Mouse (Mus musculus): ENCODE data around the gene St13. TPM values are rescaled to one million over a fixed set of nuclear protein-coding genes. Genes with fewer than 3 reads are reported as not detected.
A peak's percentile ranks its signal among the peaks of the same experiment; 100 is the strongest.

The St13 gene
- polyA plus RNA-seq, 1 experiment from 2014 or later: 196 TPM

DNA sequence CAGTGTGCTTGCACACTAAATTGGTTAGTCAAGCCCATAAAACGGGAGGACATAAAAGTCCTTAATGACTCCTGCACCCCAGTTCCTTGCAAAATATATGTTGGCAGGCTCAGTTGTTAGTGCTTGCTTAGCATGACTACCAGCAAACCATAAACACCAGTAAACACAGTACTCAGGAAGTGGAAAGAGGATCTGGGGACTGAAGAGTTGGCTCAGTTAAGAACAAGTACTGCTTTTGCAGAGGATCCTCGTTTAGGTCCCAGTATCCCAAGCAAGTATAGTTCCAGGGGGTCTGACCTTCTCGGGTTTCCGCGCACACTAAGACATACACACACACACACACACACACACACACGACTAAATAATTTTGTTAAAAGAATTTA is 38.9 kb downstream of the St13 start:
- peak overlapping the region; percentile 37; the same call in 1 of the 2 replicates for H3K27ac ChIP-seq (ENCODE audit: low read depth, low read length)
- ATAC-seq (ENCODE audit: low FRiP score): peak; percentile 56
- peak overlapping the region; percentile 68 for H3K4me3 ChIP-seq (ENCODE audit: low read depth, low read length)
- H3K9ac ChIP-seq (ENCODE audit: low read length): peak overlapping the region; percentile 24; the same call in 1 of the 2 replicates
- H3K9me3 ChIP-seq (ENCODE audit: control insufficient read depth, low read length): no peaks in the 10 kb centered on the region
- no peaks in the 10 kb centered on the region for H3K36me3 ChIP-seq (ENCODE audit: control insufficient read depth, insufficient read depth, low read length)
- DNase-seq (ENCODE audit: low spot score, missing footprints): no peak
- peak overlapping the region; percentile 72 for H3K4me2 ChIP-seq
- H3K27me3 ChIP-seq (ENCODE audit: control insufficient read depth, insufficient read depth, low read length): no peaks in the 10 kb centered on the region
- H3K4me1 ChIP-seq (ENCODE audit: control insufficient read depth, insufficient read depth, low read length): peaks cover 10% of the 10 kb centered on the region
- WGBS: 50% methylated on average over 6 of the region's 6 CpGs

DNA sequence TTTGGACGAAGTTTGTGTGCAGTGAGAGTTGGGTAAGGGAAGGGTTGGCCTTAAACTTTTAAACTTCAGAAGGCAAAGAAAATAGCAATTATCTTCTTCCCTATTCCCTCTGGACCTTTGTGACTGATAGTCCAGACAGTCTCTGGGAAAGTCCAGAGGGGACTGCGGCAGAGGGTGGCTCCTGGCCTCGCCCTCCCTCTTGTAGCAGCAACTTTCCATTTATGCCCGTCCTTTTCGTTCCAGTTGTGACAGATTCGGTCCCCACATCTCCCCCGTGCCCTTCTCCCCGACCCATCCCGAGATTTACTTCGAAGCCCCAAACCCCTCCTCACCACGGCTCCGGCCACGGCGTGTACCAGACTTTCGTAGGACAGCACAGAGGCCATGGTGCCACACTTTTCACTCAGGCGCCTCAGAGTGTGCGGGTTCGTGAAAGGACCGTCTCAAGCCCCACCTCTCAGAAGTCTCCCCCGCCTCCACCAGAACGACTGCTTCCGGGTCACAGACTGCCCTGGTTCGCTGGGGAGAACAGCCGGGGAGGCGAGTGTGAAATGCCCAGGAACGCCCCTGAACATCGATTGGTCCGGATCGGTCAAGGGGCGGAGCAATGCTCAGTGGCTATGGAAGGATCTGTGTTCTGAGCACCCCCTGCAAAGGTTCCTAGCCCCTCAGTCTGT is 39.4 kb downstream of the St13 start, which contains the start of gene Slc25a17:
TSS of gene Slc25a17 (minus strand) at position 468 of the 677 bp plus-strand sequence.
- DNase-seq (ENCODE audit: low spot score, missing footprints) (peak; percentile 98), ATAC-seq (ENCODE audit: low FRiP score) (peak; percentile 99)
- peak within 1 kb of the TSS; percentile 37; the same call in 1 of the 2 replicates for H3K27ac ChIP-seq (ENCODE audit: low read depth, low read length)
- peak within 1 kb of the TSS; percentile 78 for H3K9ac ChIP-seq (ENCODE audit: low read length)
- H3K4me1 ChIP-seq (ENCODE audit: control insufficient read depth, insufficient read depth, low read length): peaks cover 10% of the 10 kb centered on the region
- H3K4me3 ChIP-seq (ENCODE audit: low read depth, low read length): peak within 1 kb of the TSS; percentile 68
- WGBS: under 1% methylated on average over 30 of the region's 30 CpGs
- peak within 1 kb of the TSS; percentile 72 for H3K4me2 ChIP-seq
- no peaks in the 10 kb centered on the region for H3K9me3 ChIP-seq (ENCODE audit: control insufficient read depth, low read length)
- H3K27me3 ChIP-seq (ENCODE audit: control insufficient read depth, insufficient read depth, low read length): no peaks in the 10 kb centered on the region
- no peaks in the 10 kb centered on the region for H3K36me3 ChIP-seq (ENCODE audit: control insufficient read depth, insufficient read depth, low read length)

DNA sequence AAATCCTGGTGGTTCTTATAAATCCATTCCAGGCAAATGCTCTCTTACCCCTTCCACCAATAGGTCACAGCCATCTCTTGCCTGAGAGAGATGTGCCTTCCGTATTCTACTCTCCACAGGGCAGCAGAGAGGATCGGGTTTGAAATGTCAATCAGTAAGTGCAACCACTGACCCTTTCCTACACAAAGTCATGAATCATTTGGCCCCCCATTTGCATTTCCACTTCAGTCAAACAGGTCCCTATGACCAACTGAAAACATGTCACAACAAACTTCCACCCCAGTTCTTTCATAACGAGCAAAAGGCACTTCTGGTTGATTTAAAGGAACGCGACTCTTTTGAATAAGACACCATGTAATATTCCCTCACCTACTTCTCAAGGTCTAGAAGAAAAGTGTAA is 40.5 kb downstream of the St13 start:
- H3K9ac ChIP-seq (ENCODE audit: low read length): no peak overlapping the region
- ATAC-seq (ENCODE audit: low FRiP score) (no peak), DNase-seq (ENCODE audit: low spot score, missing footprints) (no peak)
- H3K36me3 ChIP-seq (ENCODE audit: control insufficient read depth, insufficient read depth, low read length): no peaks in the 10 kb centered on the region
- H3K9me3 ChIP-seq (ENCODE audit: control insufficient read depth, low read length): no peaks in the 10 kb centered on the region
- no peaks in the 10 kb centered on the region for H3K27me3 ChIP-seq (ENCODE audit: control insufficient read depth, insufficient read depth, low read length)
- 91% methylated on average over 5 of the region's 5 CpGs for WGBS
- H3K4me1 ChIP-seq (ENCODE audit: control insufficient read depth, insufficient read depth, low read length): peaks cover 10% of the 10 kb centered on the region
- H3K4me3 ChIP-seq (ENCODE audit: low read depth, low read length): peak overlapping the region; percentile 68; the same call in 1 of the 2 replicates
- peak overlapping the region; percentile 72; the same call in 1 of the 2 replicates for H3K4me2 ChIP-seq
- no peak overlapping the region for H3K27ac ChIP-seq (ENCODE audit: low read depth, low read length)

DNA sequence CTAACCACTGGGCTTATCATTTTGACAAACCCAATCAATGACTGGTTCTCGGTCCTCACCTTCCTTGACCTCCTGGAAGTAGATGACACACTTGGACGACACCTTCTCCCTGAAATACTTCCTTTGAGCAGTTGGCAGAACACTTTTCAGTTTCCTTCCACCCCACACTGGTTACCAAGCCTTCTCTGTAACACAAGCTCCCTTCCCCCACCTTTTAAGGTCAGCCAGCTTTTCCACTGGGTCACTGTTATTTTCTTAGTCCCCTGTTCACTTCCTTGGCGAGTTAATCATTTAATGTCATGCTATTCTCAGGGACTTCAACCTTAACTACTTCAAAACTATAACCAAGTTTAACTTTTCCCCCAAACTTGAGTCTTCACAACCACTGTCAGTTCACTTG is 40.9 kb downstream of the St13 start:
- ATAC-seq (ENCODE audit: low FRiP score): no peak
- WGBS: 89% methylated on average over 3 of the region's 3 CpGs
- Histone ChIP-seq H3K9ac (ENCODE audit: low read length) (no peak overlapping the region), H3K9me3 (ENCODE audit: control insufficient read depth, low read length) (no peaks in the 10 kb centered on the region), H3K4me3 (ENCODE audit: low read depth, low read length) (no peak overlapping the region), H3K36me3 (ENCODE audit: control insufficient read depth, insufficient read depth, low read length) (no peaks in the 10 kb centered on the region), H3K27me3 (ENCODE audit: control insufficient read depth, insufficient read depth, low read length) (no peaks in the 10 kb centered on the region), H3K27ac (ENCODE audit: low read depth, low read length) (no peak overlapping the region), H3K4me1 (ENCODE audit: control insufficient read depth, insufficient read depth, low read length) (peaks cover 10% of the 10 kb centered on the region), H3K4me2 (no peak overlapping the region)
- no peak for DNase-seq (ENCODE audit: low spot score, missing footprints)

DNA sequence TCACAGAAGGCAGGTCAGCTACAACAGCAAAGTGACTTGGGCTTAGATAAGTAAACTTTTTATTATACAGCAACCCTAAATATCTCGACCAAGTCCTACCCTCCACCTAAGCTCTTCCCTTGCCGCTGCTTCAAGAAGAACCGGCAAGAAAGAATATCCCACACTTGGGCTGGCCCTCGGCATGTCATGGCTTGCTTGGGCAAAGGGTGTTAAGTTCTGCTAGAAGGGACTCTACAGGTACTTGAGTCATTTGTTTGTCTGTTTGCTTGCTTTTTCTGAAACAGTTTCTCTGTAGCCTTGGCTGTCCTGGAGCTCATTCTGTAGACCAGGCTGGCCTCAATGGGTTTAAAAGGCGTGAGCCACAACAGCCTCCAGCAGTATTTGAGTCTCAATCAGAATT is 42.9 kb downstream of the St13 start:
- Histone ChIP-seq H3K9ac (ENCODE audit: low read length) (no peak overlapping the region), H3K4me2 (no peak overlapping the region), H3K4me1 (ENCODE audit: control insufficient read depth, insufficient read depth, low read length) (peaks cover 10% of the 10 kb centered on the region), H3K27ac (ENCODE audit: low read depth, low read length) (no peak overlapping the region), H3K27me3 (ENCODE audit: control insufficient read depth, insufficient read depth, low read length) (no peaks in the 10 kb centered on the region), H3K36me3 (ENCODE audit: control insufficient read depth, insufficient read depth, low read length) (no peaks in the 10 kb centered on the region), H3K4me3 (ENCODE audit: low read depth, low read length) (no peak overlapping the region), H3K9me3 (ENCODE audit: control insufficient read depth, low read length) (no peaks in the 10 kb centered on the region)
- 50% methylated on average over 5 of the region's 5 CpGs for WGBS
- DNase-seq (ENCODE audit: low spot score, missing footprints) (no peak), ATAC-seq (ENCODE audit: low FRiP score) (no peak)

DNA sequence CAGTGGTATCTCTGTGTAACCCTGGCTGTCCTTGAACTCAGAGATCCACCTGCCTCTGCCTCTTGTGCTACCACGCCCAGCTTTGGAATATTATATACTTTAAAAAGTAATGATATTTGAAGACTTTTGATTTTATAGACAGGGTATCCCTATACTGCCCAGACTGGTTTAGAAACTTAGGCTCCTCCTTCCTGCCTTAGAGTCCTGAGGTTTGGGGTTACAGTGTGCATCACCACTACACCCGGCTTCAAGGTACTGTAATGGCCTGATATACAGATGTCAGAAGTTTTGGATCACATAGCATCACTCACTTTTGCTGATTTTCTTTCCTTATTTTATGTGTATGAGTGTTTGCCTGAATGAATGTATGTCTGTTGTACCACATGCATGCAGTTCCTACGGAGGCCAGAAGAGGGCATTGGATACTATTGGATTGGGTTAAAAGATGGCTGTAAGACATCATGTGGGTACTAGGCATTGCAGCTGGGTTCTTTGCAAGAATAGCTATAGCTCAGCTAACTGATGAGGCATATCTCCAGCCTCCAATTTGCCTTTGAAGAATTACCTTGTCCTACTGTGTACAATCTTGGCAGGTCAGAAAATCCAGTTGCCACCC is 44.6 kb downstream of the St13 start:
- H3K27me3 ChIP-seq (ENCODE audit: control insufficient read depth, insufficient read depth, low read length): no peaks in the 10 kb centered on the region
- ATAC-seq (ENCODE audit: low FRiP score): no peak
- no peak overlapping the region for H3K4me3 ChIP-seq (ENCODE audit: low read depth, low read length)
- WGBS: 59% methylated on average over 3 of the region's 3 CpGs
- no peak overlapping the region for H3K9ac ChIP-seq (ENCODE audit: low read length)
- DNase-seq (ENCODE audit: low spot score, missing footprints): peak; percentile 90
- no peak overlapping the region for H3K27ac ChIP-seq (ENCODE audit: low read depth, low read length)
- H3K4me1 ChIP-seq (ENCODE audit: control insufficient read depth, insufficient read depth, low read length): peaks cover 10% of the 10 kb centered on the region
- H3K4me2 ChIP-seq: no peak overlapping the region
- H3K36me3 ChIP-seq (ENCODE audit: control insufficient read depth, insufficient read depth, low read length): no peaks in the 10 kb centered on the region
- no peaks in the 10 kb centered on the region for H3K9me3 ChIP-seq (ENCODE audit: control insufficient read depth, low read length)

DNA sequence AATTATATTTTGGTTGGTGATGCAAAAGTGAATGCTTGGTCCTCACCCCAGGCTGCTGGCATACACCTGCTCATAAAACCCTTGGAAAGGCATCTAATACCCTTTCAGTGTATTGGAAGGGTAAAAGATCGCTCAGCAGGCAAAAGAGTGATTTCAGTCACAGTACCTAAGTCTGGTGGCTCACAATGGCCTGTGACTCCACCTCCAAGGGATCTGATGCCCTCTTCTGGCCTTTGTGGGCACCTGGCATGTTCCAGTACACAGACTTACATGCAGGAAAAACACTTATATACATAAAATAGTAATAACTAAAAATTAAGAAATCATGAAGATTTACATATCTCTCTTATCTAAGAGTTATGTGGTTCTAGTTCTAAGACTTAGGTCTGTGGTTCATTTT is 47.2 kb downstream of the St13 start:
- peaks cover 2% of the 10 kb centered on the region; the same call in 1 of the 2 replicates for H3K4me1 ChIP-seq (ENCODE audit: control insufficient read depth, insufficient read depth, low read length)
- no peak overlapping the region for H3K27ac ChIP-seq (ENCODE audit: low read depth, low read length)
- H3K4me2 ChIP-seq: no peak overlapping the region
- no peak overlapping the region for H3K4me3 ChIP-seq (ENCODE audit: low read depth, low read length)
- no peaks in the 10 kb centered on the region for H3K27me3 ChIP-seq (ENCODE audit: control insufficient read depth, insufficient read depth, low read length)
- H3K9me3 ChIP-seq (ENCODE audit: control insufficient read depth, low read length): no peaks in the 10 kb centered on the region
- ATAC-seq (ENCODE audit: low FRiP score) (no peak), DNase-seq (ENCODE audit: low spot score, missing footprints) (no peak)
- no peak overlapping the region for H3K9ac ChIP-seq (ENCODE audit: low read length)
- no peaks in the 10 kb centered on the region for H3K36me3 ChIP-seq (ENCODE audit: control insufficient read depth, insufficient read depth, low read length)
- whole genome bisulfite sequencing: 58% methylated on average over 1 of the region's 1 CpGs

DNA sequence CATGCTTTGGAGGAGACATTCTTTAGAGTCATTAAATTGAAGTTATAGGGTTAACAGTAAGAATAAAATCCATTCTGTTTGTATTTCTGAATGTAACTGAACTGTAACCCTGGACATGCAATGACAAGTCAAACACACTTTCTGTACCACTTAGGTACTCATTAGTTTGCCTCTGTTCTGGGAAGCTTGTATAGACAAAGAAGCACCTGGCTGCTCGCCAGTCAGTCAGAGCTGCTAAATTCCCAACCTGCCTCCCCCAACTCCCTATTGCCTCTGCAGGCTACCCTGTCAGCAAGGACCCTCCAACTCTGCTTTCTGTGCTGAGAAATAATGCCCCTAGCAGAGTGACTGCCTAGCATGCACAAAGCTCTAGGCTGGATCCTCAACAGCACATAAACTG is 49.5 kb downstream of the St13 start:
- no peak overlapping the region for H3K9ac ChIP-seq (ENCODE audit: low read length)
- no peaks in the 10 kb centered on the region for H3K9me3 ChIP-seq (ENCODE audit: control insufficient read depth, low read length)
- 87% methylated on average over 1 of the region's 1 CpGs for WGBS
- no peaks in the 10 kb centered on the region for H3K4me1 ChIP-seq (ENCODE audit: control insufficient read depth, insufficient read depth, low read length)
- H3K27me3 ChIP-seq (ENCODE audit: control insufficient read depth, insufficient read depth, low read length): no peaks in the 10 kb centered on the region
- no peak overlapping the region for H3K4me2 ChIP-seq
- no peak overlapping the region for H3K27ac ChIP-seq (ENCODE audit: low read depth, low read length)
- no peaks in the 10 kb centered on the region for H3K36me3 ChIP-seq (ENCODE audit: control insufficient read depth, insufficient read depth, low read length)
- ATAC-seq (ENCODE audit: low FRiP score) (no peak), DNase-seq (ENCODE audit: low spot score, missing footprints) (no peak)
- H3K4me3 ChIP-seq (ENCODE audit: low read depth, low read length): no peak overlapping the region

DNA sequence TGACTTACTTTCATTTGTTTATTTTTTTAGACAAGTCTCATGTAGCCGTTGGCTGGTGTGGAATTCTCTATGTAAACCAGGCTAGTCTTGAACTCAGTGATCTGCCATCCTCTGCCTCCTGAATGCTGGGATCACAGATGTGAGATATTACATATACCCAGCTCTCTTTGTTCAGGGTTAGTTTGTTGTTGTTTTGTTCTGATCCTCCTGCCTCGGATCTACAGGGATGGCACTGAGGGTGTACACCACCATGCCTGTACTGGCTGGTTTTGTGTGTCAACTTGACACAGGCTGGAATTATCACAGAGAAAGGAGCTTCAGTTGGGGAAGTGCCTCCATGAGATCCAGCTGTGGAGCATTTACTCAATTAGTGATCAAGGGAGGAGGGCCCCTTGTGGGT is 51.5 kb downstream of the St13 start:
- DNase-seq (ENCODE audit: low spot score, missing footprints) (no peak), ATAC-seq (ENCODE audit: low FRiP score) (no peak)
- no peak overlapping the region for H3K4me2 ChIP-seq
- H3K27me3 ChIP-seq (ENCODE audit: control insufficient read depth, insufficient read depth, low read length): no peaks in the 10 kb centered on the region
- no peak overlapping the region for H3K27ac ChIP-seq (ENCODE audit: low read depth, low read length)
- H3K9ac ChIP-seq (ENCODE audit: low read length): no peak overlapping the region
- WGBS: 69% methylated on average over 2 of the region's 2 CpGs
- no peak overlapping the region for H3K4me3 ChIP-seq (ENCODE audit: low read depth, low read length)
- H3K9me3 ChIP-seq (ENCODE audit: control insufficient read depth, low read length): no peaks in the 10 kb centered on the region
- no peaks in the 10 kb centered on the region for H3K36me3 ChIP-seq (ENCODE audit: control insufficient read depth, insufficient read depth, low read length)
- no peaks in the 10 kb centered on the region for H3K4me1 ChIP-seq (ENCODE audit: control insufficient read depth, insufficient read depth, low read length)

Measured in midbrain, embryonic 11.5 days (tissue).